Comparison of ENCODE assay signal across 11 mouse cellular contexts in the genomic region with DNA sequence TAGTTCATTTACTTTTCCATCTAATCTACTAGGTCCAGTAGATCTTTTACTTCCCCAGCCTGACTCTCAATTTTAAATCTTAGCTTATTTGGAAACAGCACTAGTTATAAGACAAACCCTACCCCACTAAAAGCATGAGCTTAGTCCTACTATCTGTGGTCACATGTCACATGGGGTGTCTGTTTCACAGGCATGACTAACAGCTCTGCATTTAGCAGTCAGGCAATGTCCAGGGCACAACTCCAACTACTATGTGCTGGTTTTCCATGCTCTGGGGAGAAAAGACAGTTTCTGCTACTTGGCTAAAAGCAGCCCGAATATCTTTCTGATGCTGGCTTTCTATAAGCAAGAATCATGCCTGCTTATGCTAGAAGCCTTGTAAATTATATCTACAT. TPM values are rescaled to one million over a fixed set of nuclear protein-coding genes. Genes with fewer than 3 reads are reported as not detected.
A peak's percentile ranks its signal among the peaks of the same experiment; 100 is the strongest.
DNase-seq lines count a peak whose midpoint lies in the region; ATAC-seq and TF ChIP-seq lines count a peak whose summit lies in the region.
"Had no signal": no experiment of that assay in that cellular context is flagged by ENCODE, and none has a peak within 500 bp of the region (broad histone marks: within the 10 kb centered on the region; RNA-seq: fewer than 3 reads in every experiment).

No protein-coding gene starts in this region.

- peak; percentile 72 for DNase-seq in layer of hippocampus, adult 9-11 months
- no peak for DNase-seq in layer of hippocampus, adult 11-12 months (ENCODE audit: low spot score)
- DNase-seq in heart, adult 8-10 months (ENCODE audit: low spot score): peak; percentile 82
- no peak for DNase-seq in lung, postnatal 10 days
- DNase-seq: lung, embryonic 14.5 days; right cerebral cortex, postnatal 25 days had no signal

- H3K27ac ChIP-seq in bone marrow macrophage, adult 2 months (ENCODE audit: insufficient read depth, low read depth, low read length): peak overlapping the region; percentile 92
- H3K27ac ChIP-seq in macrophage: peak overlapping the region; percentile 70

- WGBS in macrophage (ENCODE audit: missing documents): no CpG with 5 or more reads among the region's 1 CpGs

- TF ChIP-seq POLR2A in bone marrow macrophage, adult 2 months (IDR thresholded peaks at IDR 0.05; ENCODE audit: borderline replicate concordance, low read depth, low read length): no peak

- no peak overlapping the region for H3K4me3 ChIP-seq in bone marrow macrophage, adult 2 months (ENCODE audit: insufficient read depth, low read length)
- no peak overlapping the region for H3K4me3 ChIP-seq in macrophage (ENCODE audit: inconsistent target)
- H3K4me3 ChIP-seq: erythroblast, embryonic 14.5 days had no signal

- peaks cover 35% of the 10 kb centered on the region for H3K4me1 ChIP-seq in bone marrow macrophage, adult 2 months (ENCODE audit: control insufficient read depth, insufficient read depth, low read length)

- H3K79me2 ChIP-seq in macrophage (ENCODE audit: inconsistent target): peaks cover 15% of the 10 kb centered on the region; the same call in 1 of the 2 replicates

- H3K36me3 ChIP-seq in macrophage (ENCODE audit: inconsistent target): 0 out of 2 replicates have a peak, but pooled peaks cover 12% of the 10 kb centered on the region

- TF ChIP-seq CTCF in bone marrow macrophage, adult 2 months (IDR thresholded peaks at IDR 0.05; ENCODE audit: low read depth, low read length): no peak

- ATAC-seq in megakaryocyte, adult 5-6 weeks (ENCODE audit: poor library complexity, severe bottlenecking): no peak
- ATAC-seq: hindbrain, embryonic 16.5 days had no signal

RNA-seq across cellular contexts. Expression of gene Bsn, which starts 30.2 kb away (rescaled TPM):
- polyA plus RNA-seq in bone marrow macrophage, adult 2 months (2012; ENCODE audit: insufficient read depth, insufficient read length, missing spikeins): 2.5 and 3.0 TPM in 2 replicates
- under 1 TPM; 0.05 to 0.06 (median 0.06) TPM for total RNA-seq in heart, adult 8-10 months (2022)
- 10 to 100 TPM in 16 of 26 experiments, 1 to 10 TPM in 10; 1.2 to 43.3 (median 13.0) TPM for total RNA-seq in macrophage (2018; cell fraction: chromatin; rRNA removed)
- 10 to 100 TPM in 9 of 26 experiments, 1 to 10 TPM in 17; 1.6 to 14.9 (median 8.9) TPM for total RNA-seq in macrophage (2018; cell fraction: cytosol; rRNA removed)
- total RNA-seq in macrophage (2018; cell fraction: nucleus; rRNA removed): 10 to 100 TPM in 18 of 26 experiments, 1 to 10 TPM in 8; 1.3 to 31.9 (median 13.9) TPM
- 4.3 to 8.4 TPM (median 4.9 TPM) in 3 replicates for polyA plus RNA-seq in macrophage (2018)
- total RNA-seq in megakaryocyte, adult 5-6 weeks (2015): 0.91 and 1.5 TPM in 2 replicates
- total RNA-seq in megakaryocyte, adult 5-6 weeks (2017): 0.37 and 0.62 TPM in 2 replicates

RNA-seq across cellular contexts. Expression of gene Dag1, which starts 43.4 kb away (rescaled TPM):
- 34.5 and 37.5 TPM in 2 replicates for polyA plus RNA-seq in bone marrow macrophage, adult 2 months (2012; ENCODE audit: insufficient read depth, insufficient read length, missing spikeins)
- 100 to 1,000 TPM; 291 to 330 (median 302) TPM for total RNA-seq in heart, adult 8-10 months (2022)
- total RNA-seq in macrophage (2018; cell fraction: chromatin; rRNA removed): 10 to 100 TPM in 16 of 26 experiments, 1 to 10 TPM in 10; 1.9 to 33.6 (median 12.7) TPM
- total RNA-seq in macrophage (2018; cell fraction: cytosol; rRNA removed): 10 to 100 TPM; 15.3 to 75.1 (median 34.1) TPM
- total RNA-seq in macrophage (2018; cell fraction: nucleus; rRNA removed): 10 to 100 TPM; 20.2 to 80.7 (median 40.0) TPM
- polyA plus RNA-seq in macrophage (2018): 38.1 to 58.2 TPM (median 44.5 TPM) in 3 replicates
- total RNA-seq in megakaryocyte, adult 5-6 weeks (2015): 11.6 and 12.3 TPM in 2 replicates
- 4.6 and 5.4 TPM in 2 replicates for total RNA-seq in megakaryocyte, adult 5-6 weeks (2017)

Comparison
In these comparisons a context has a peak if more than half of its experiments do, and no peak if none do; other contexts are left out.
1. DNase-seq: peak in layer of hippocampus, adult 9-11 months (single experiment) and heart, adult 8-10 months (single experiment); none in layer of hippocampus, adult 11-12 months (single experiment) and lung, postnatal 10 days (single experiment).
2. RNA of gene Dag1, which starts 43.4 kb away (total RNA-seq): 291 to 330 TPM in heart, adult 8-10 months; 4.6 to 12.3 TPM in megakaryocyte, adult 5-6 weeks; every median in the first group is over 10 times any median in the second.